Mouse (Mus musculus) CH12.LX (cell line): Measurements from ENCODE around the gene Trim46. TPM values are rescaled to one million over a fixed set of nuclear protein-coding genes. Genes with fewer than 3 reads are reported as not detected.

Source experiments
- DNase-seq: peaks from one replicate; pipeline ENCODE4 v3.0.0-alpha.2; 2013; ENCODE audit errors: extremely low read depth
- H3K27ac ChIP-seq: 2 replicates; pipeline ENCODE4 v1.5.1; 2012; ENCODE audit warnings: low read depth, mild to moderate bottlenecking, control low read depth, moderate library complexity; ENCODE audit not compliant: insufficient read depth
- H3K27me3 ChIP-seq: replicated peaks from 2 replicates; pipeline ENCODE3; 2012; ENCODE audit warnings: inconsistent platforms
- H3K36me3 ChIP-seq, 2 experiments: replicated peaks in 1 of 2; 2 replicates each; pipeline versions ENCODE3 to v1.6.1; 2012; ENCODE audit warnings: inconsistent platforms in 1 of 2, low read length in 1 of 2, mild to moderate bottlenecking in 1 of 2, mixed read lengths in 1 of 2, moderate library complexity in 1 of 2; ENCODE audit not compliant: control insufficient read depth in 1 of 2, insufficient read depth in 1 of 2
- H3K4me1 ChIP-seq, 2 experiments: 2 replicates each; pipeline ENCODE4 v1.6.1; 2012; ENCODE audit warnings: inconsistent platforms in 1 of 2, moderate library complexity in 1 of 2; ENCODE audit not compliant: insufficient read depth in 2 of 2, control insufficient read depth in 1 of 2
- H3K4me2 ChIP-seq: 2 replicates; pipeline ENCODE4 v1.6.1; 2012; ENCODE audit warnings: low read depth, mild to moderate bottlenecking, control low read depth; ENCODE audit not compliant: poor library complexity, insufficient read depth, severe bottlenecking
- H3K4me3 ChIP-seq, 3 experiments: fragments of 150-350 bp in 1 of 3; sonication (generic) in 1 of 3; replicated peaks in 1 of 3; 2 replicates each; pipeline versions ENCODE3 to v1.5.1; 2011 to 2012; ENCODE audit warnings: low read depth in 2 of 3, low read length in 2 of 3, mild to moderate bottlenecking in 2 of 3, moderate library complexity in 2 of 3, control low read depth in 1 of 3, improper control_type of control experiment in 1 of 3, inconsistent platforms in 1 of 3, mixed read lengths in 1 of 3; ENCODE audit not compliant: poor library complexity in 1 of 3
- H3K79me2 ChIP-seq: replicated peaks from 2 replicates; pipeline ENCODE4 v1.6.1; 2012; ENCODE audit warnings: mild to moderate bottlenecking, moderate library complexity; ENCODE audit not compliant: control insufficient read depth, poor library complexity, insufficient read depth, severe bottlenecking; ENCODE audit errors: extremely low read depth
- H3K9ac ChIP-seq: 2 replicates; pipeline ENCODE4 v1.6.1; 2012; ENCODE audit warnings: low read depth, mild to moderate bottlenecking, control low read depth, moderate library complexity; ENCODE audit not compliant: insufficient read depth
- H3K9me3 ChIP-seq: replicated peaks from 2 replicates; pipeline ENCODE3; 2012; ENCODE audit warnings: low read length, inconsistent platforms, mixed read lengths
- BHLHE40 ChIP-seq: IDR thresholded peaks from 2 replicates; pipeline ENCODE4 v1.6.1; 2011; ENCODE audit warnings: mild to moderate bottlenecking, low read depth, low read length, improper control_type of control experiment
- CTCF ChIP-seq, 2 experiments: IDR thresholded peaks in 1 of 2; conservative IDR thresholded peaks in 1 of 2; 2 replicates each; pipeline ENCODE4 v1.5.1; 2011 to 2012; ENCODE audit warnings: low read depth in 2 of 2, low read length in 2 of 2, improper control_type of control experiment in 1 of 2, inconsistent platforms in 1 of 2, mild to moderate bottlenecking in 1 of 2, moderate library complexity in 1 of 2
- E2F4 ChIP-seq: IDR thresholded peaks from 2 replicates; pipeline ENCODE4 v1.6.1; 2011; ENCODE audit warnings: low read depth, low read length, improper control_type of control experiment; ENCODE audit not compliant: insufficient replicate concordance
- HCFC1 ChIP-seq: IDR thresholded peaks from 2 replicates; pipeline ENCODE4 v1.6.1; 2012; ENCODE audit warnings: low read depth, mild to moderate bottlenecking, inconsistent platforms, low read length, improper control_type of control experiment
- JUND ChIP-seq: conservative IDR thresholded peaks from 2 replicates; pipeline ENCODE4 v1.6.1; 2011; ENCODE audit warnings: low read depth, low read length, improper control_type of control experiment
- MEF2A ChIP-seq: IDR thresholded peaks from 2 replicates; pipeline ENCODE4 v1.6.1; 2014; ENCODE audit warnings: low read depth, mild to moderate bottlenecking, inconsistent platforms, low read length, improper control_type of control experiment, borderline replicate concordance
- NELFE ChIP-seq: IDR thresholded peaks from 2 replicates; pipeline ENCODE4 v1.6.1; 2011; ENCODE audit warnings: low read depth, low read length, improper control_type of control experiment
- NRF1 ChIP-seq: IDR thresholded peaks from 2 replicates; pipeline ENCODE4 v1.6.1; 2014; ENCODE audit warnings: low read depth, mild to moderate bottlenecking, inconsistent platforms, low read length, improper control_type of control experiment, moderate library complexity
- PAX5 ChIP-seq: IDR thresholded peaks from 2 replicates; pipeline ENCODE4 v1.6.1; 2012; ENCODE audit warnings: low read length, inconsistent platforms, mixed read lengths
- POLR2A ChIP-seq: IDR thresholded peaks from 2 replicates; pipeline ENCODE4 v1.6.1; 2011; ENCODE audit warnings: low read depth, mild to moderate bottlenecking, improper control_type of control experiment, low read length
- RAD21 ChIP-seq: IDR thresholded peaks from 2 replicates; pipeline ENCODE4 v1.6.1; 2011; ENCODE audit warnings: low read depth, mild to moderate bottlenecking, low read length, improper control_type of control experiment, moderate library complexity
- SIN3A ChIP-seq: IDR thresholded peaks from 2 replicates; pipeline ENCODE4 v1.6.1; 2012; ENCODE audit warnings: low read length, improper control_type of control experiment, inconsistent platforms
- SMC3 ChIP-seq: IDR thresholded peaks from 2 replicates; pipeline ENCODE4 v1.6.1; 2011; ENCODE audit warnings: low read depth, low read length, improper control_type of control experiment
- UBTF ChIP-seq: IDR thresholded peaks from 2 replicates; pipeline ENCODE4 v1.6.1; 2012; ENCODE audit warnings: low read depth, mild to moderate bottlenecking, inconsistent platforms, low read length, improper control_type of control experiment, moderate library complexity
- USF2 ChIP-seq: conservative IDR thresholded peaks from 2 replicates; pipeline ENCODE4 v1.6.1; 2011; ENCODE audit warnings: low read depth, low read length, improper control_type of control experiment
- ZC3H11A ChIP-seq: IDR thresholded peaks from 2 replicates; pipeline ENCODE4 v1.6.1; 2012; ENCODE audit warnings: low read depth, mild to moderate bottlenecking, inconsistent platforms, low read length, improper control_type of control experiment
- ZKSCAN1 ChIP-seq: IDR thresholded peaks from 2 replicates; pipeline ENCODE4 v1.6.1; 2012; ENCODE audit warnings: low read depth, inconsistent platforms, low read length, improper control_type of control experiment, borderline replicate concordance
- ZMIZ1 ChIP-seq: IDR thresholded peaks from 2 replicates; pipeline ENCODE4 v1.6.1; 2012; ENCODE audit warnings: low read depth, mild to moderate bottlenecking, inconsistent platforms, low read length, improper control_type of control experiment
- dilution Hi-C: fragments of 300-500 bp; cut with MboI; formaldehyde crosslinking; loops from 2 replicates; pipeline ENCODE4 v1.14.3; 2020; ENCODE audit warnings: low sequenced_read_pairs; ENCODE audit not compliant: extremely low pct_unique_long_range_greater_than_20kb, extremely low pct_ligation_motif_present
- in situ Hi-C: fragments of 300-500 bp; cut with MboI; formaldehyde crosslinking; loops from 3 replicates; pipeline ENCODE4 v1.14.3; 2019; ENCODE audit warnings: low sequenced_read_pairs, low pct_ligation_motif_present, low pct_unique_long_range_greater_than_20kb, mixed read lengths
- polyA plus RNA-seq: library from polyadenylated mRNA; unstranded; fragments of >175 nt; gene quantifications from 2 replicates; pipeline ENCODE4 v1.2.1, GENCODE M21; 2012; ENCODE audit warnings: low read depth; ENCODE audit not compliant: insufficient read length
- total RNA-seq, 2 experiments: library from RNA; depleted of rRNA; stranded (reverse); fragments of 300-350 nt in 1 of 2; fragments of >200 nt in 1 of 2; gene quantifications; 2 replicates each; pipeline ENCODE4 v1.2.3; 2012 to 2014

Gene Trim46
- total and polyA plus RNA-seq, 3 experiments = 0.36 to 1.9 (median 1.4) TPM

DNA sequence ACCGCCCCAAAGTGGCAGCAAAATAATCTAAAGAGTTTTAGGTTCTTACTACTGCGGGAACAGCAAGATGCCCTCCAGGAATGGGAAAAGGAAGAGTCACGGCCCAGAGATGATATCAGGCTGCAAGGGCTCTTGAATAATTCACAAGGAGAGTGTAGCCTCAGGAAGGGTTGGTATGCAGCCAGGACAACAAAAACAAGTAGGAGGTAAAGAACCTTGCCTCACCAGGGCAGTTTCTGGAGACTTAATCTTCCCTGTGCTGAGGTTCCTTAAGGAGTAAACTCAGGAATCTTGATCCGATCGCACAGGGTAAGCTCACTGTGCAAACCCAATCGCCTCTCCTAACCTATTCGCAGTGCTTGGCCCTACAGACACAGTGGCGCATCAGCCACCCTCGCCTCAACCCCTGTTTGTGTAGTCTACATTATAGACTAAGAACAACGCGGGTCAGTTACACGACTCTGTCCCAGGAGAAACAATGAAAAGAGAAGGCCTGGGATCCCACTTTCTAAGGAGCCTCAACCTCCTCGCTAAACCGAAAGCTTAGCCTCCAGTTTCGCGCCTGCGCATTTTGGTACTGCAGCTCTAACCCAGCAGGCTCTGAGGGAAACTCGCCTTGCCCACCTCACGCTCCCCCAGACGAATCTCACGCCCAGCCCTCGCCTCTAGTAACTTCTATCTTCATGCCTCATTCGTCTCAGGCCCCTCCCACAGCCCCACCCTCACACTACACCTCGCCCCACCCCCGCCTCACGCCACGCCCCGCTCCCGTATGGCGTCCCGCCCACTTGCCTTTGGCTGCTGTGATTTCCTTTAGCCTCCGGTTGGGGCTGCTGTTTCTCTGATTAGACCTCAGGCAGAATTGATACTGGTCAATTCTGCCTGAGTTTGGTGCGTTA lies 49.9 kb downstream of the Trim46 start (continued):
- peak; percentile 48 for TF ChIP-seq SMC3
- TF ChIP-seq HCFC1 = peak; percentile 45; the same call in 1 of the 2 replicates
- TF ChIP-seq BHLHE40 = peak; percentile 66
- TF ChIP-seq SIN3A = peak; percentile 31; the same call in 1 of the 2 replicates
- peak; percentile 82 for TF ChIP-seq NELFE
- no peak for TF ChIP-seq USF2
- TF ChIP-seq ZKSCAN1 = no peak
- peak; percentile 90 for TF ChIP-seq POLR2A
- no peak for TF ChIP-seq E2F4
- TF ChIP-seq PAX5 = no peak
- peak; percentile 25; the same call in 1 of the 2 replicates for TF ChIP-seq MEF2A
- TF ChIP-seq JUND = no peak
- TF ChIP-seq ZC3H11A = no peak

DNA sequence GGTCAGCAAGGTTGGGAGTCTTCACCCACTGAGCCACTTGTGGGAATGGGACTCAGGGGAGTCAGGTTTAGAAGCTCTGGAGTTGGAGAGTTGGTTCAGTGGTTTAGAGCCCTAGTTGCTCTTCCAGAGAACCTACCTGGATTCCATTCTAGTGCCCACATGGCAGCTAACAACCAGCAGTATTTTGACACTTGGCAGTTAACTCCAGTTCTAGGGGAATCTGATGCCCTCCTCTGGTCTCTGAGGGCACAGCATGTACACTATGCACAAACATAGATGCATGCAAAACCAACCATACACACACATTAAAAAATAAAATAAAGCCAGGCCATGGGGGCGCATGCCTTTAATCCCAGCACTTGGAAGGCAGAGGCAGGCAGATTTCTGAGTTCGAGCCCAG lies 52.3 kb downstream of the Trim46 start:
- dilution Hi-C loops (no loop called here), in situ Hi-C loops (no loop called here)
- Histone ChIP-seq H3K9ac (no peak overlapping the region), H3K27ac (no peak overlapping the region), H3K9me3 (no peaks in the 10 kb centered on the region), H3K4me2 (no peak overlapping the region), H3K4me3 (no peak overlapping the region), H3K27me3 (no peaks in the 10 kb centered on the region), H3K36me3 (peaks cover 0 to 25% of the 10 kb centered on the region in 2 experiments), H3K79me2 (no peaks in the 10 kb centered on the region), H3K4me1 (peaks cover 0 to 12% of the 10 kb centered on the region in 2 experiments; a peak in 2 of 4 replicates)
- TF ChIP-seq NELFE (no peak), BHLHE40 (no peak), ZKSCAN1 (no peak), CTCF (conservative IDR thresholded peaks at IDR 0.05 in 1 of 2, IDR thresholded peaks at IDR 0.05 in 1 of 2; ENCODE audit: low read depth in 2 of 2, low read length in 2 of 2) (peak in 1 of 2 experiments; percentile 64; a peak in 3 of 4 replicates), ZMIZ1 (no peak), NRF1 (no peak), RAD21 (peak; percentile 45), SMC3 (peak; percentile 36), UBTF (no peak)
- DNase-seq = peak; percentile 34

DNA sequence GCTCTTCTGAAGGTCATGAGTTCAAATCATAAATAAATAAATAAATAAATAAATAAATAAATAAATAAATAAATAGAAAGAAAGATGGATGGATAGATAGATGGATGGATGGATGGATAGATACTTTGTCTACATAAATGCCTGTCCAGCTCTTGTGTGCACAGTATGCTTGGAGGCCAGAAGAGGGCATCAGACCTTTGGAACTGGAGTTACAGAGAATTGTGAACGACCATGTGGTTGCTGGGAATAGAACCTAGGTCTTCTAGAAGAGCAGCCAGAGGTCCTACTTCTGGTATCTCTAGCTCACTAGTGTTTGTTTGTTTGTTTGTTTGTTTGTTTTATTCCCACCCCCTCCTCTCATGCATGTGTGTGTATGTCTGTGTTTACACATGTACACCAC lies 52.8 kb downstream of the Trim46 start:
- in situ Hi-C loops = no loop called here
- dilution Hi-C loops = no loop called here
- Histone ChIP-seq H3K27ac (no peak overlapping the region), H3K36me3 (peaks cover 2 to 30% of the 10 kb centered on the region in 2 experiments), H3K4me2 (no peak overlapping the region), H3K9ac (no peak overlapping the region), H3K27me3 (no peaks in the 10 kb centered on the region), H3K4me3 (no peak overlapping the region), H3K9me3 (no peaks in the 10 kb centered on the region), H3K79me2 (no peaks in the 10 kb centered on the region), H3K4me1 (peaks cover 0 to 12% of the 10 kb centered on the region in 2 experiments; a peak in 2 of 4 replicates)
- DNase-seq = peak; percentile 24
- TF ChIP-seq ZMIZ1 (no peak), CTCF (conservative IDR thresholded peaks at IDR 0.05 in 1 of 2, IDR thresholded peaks at IDR 0.05 in 1 of 2; ENCODE audit: low read depth in 2 of 2, low read length in 2 of 2) (peak in 1 of 2 experiments; percentile 32; a peak in 2 of 4 replicates)
